Comparison of ENCODE assay signal across 22 mouse cellular contexts in the genomic region with DNA sequence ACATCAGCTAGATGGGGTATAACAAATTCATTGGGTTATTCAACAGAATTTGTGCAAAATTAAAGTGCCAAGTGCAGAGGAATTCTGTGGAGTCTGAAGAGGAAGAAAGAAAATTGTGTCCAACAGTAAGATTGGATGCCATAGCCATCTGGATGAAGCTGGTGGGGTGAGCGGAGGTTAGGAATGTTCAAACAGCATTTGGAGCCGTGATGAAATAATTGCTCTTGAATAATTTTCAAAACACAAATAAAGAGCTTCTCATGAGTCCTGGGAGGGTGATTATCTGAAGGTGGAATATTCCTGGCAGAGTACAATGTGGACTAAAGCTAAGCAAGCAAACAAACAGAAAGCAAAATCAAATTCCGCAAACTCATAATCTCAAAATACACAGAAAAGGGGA.
DNase-seq lines count a peak whose midpoint lies in the region; ATAC-seq lines count a peak whose summit lies in the region.
"Had no signal": no experiment of that assay in that cellular context is flagged by ENCODE, and none has a peak within 500 bp of the region (broad histone marks: within the 10 kb centered on the region; RNA-seq: fewer than 3 reads in every experiment).

No protein-coding gene starts in this region.

- no peak for ATAC-seq in cerebellum, adult (ENCODE audit: insufficient number of reproducible peaks, low FRiP score, low TSS enrichment)
- ATAC-seq: forebrain, embryonic 13.5 days; forebrain, embryonic 16.5 days; hindbrain, postnatal 0 days; inflammation-experienced regulatory T-cells, adult 6 months; intestine, embryonic 16.5 days had no signal

- DNase-seq in cerebellum, adult 11-12 months: peak; percentile 28
- DNase-seq in cerebellum, postnatal 4 days (ENCODE audit: low spot score in 2 of 2): no peak
- DNase-seq in cerebellum, adult 9-10 months: peak; percentile 65
- peak; percentile 9 for DNase-seq in lung, postnatal 10 days
- DNase-seq in lung, adult 18-20 months: no peak
- DNase-seq in Muller cell, postnatal 12 days (ENCODE audit: inconsistent ontology term): peak; percentile 47
- DNase-seq in c-Kit-positive CD71-positive TER-119-positive erythroid progenitor cells, embryonic 14.5 days (ENCODE audit: low spot score): no peak
- DNase-seq: adrenal gland, adult 2 months; adrenal gland, postnatal 14 days; B cell, adult 2 months; gastrocnemius, postnatal 10 days; gastrocnemius, postnatal 36 days; heart, adult 2 months; heart, postnatal 14 days; heart, postnatal 4 days; kidney, adult 18-20 months had no signal

Comparison
In these comparisons a context has a peak if more than half of its experiments do, and no peak if none do; other contexts are left out.
1. DNase-seq: peak in cerebellum, adult 11-12 months (single experiment), cerebellum, adult 9-10 months (single experiment), lung, postnatal 10 days (single experiment) and Muller cell, postnatal 12 days (single experiment); none in cerebellum, postnatal 4 days (0 of 2), lung, adult 18-20 months (0 of 2) and c-Kit-positive CD71-positive TER-119-positive erythroid progenitor cells, embryonic 14.5 days (single experiment).